Mouse (Mus musculus) heart, adult 2 months (tissue): Measurements from ENCODE around the gene Irgm2.

Experiments
- CTCF ChIP-seq: fragments of 200-600 bp; IDR thresholded peaks from 2 replicates; pipeline ENCODE4 v1.8.1; 2022; ENCODE audit warnings: antibody characterized with exemption, mild to moderate bottlenecking, moderate library complexity
- POLR2A ChIP-seq: fragments of 200-500 bp; IDR thresholded peaks from 2 replicates; pipeline ENCODE4 v1.6.1; 2011; ENCODE audit warnings: mild to moderate bottlenecking, low read depth, low read length, control low read depth; ENCODE audit not compliant: insufficient read depth

DNA sequence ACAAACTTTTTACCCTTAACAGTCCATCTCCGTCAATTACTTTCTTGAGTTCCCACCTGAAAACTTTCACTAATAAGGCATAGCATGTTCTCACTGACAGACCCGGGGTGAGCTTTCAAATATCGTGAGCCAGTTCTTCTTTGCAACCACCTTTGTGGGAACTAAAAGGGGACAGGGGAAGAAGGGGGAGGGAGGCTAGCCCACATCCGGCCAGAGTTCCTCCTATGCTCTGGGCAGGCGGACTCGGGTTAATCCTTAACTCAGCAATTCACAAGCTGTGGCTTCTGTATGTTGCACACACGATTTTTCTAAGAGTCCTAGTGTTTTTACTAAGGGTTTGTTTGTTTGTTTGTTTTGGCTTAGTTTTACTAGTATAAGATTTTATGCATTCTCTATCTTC is 24.9 kb downstream of the Irgm2 start:
- TF ChIP-seq POLR2A (no peak), CTCF (no peak)
